In the genomic region with DNA sequence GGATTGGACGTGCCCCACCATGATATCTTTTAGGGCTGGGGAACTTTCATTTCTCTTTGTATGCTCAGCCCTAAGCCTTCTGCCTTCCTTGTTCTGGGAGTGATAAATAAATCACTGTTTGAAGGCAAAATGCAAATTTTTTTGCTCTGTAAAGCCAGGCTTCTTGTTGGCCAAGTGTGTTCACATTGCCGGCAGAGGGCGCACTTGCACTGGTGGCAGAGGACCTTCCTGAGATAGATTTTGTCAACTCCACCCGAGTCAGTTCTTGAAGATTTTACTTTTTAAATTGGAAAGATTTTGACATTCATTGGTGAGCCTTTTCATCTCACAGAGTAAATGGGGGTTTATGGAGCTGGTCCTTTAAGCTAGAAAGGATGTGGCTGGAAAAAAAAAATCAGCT, we compare ENCODE assay signal across 8 mouse cellular contexts. TPM values are rescaled to one million over a fixed set of nuclear protein-coding genes. Genes with fewer than 3 reads are reported as not detected.
DNase-seq lines count a peak whose midpoint lies in the region; ATAC-seq and TF ChIP-seq lines count a peak whose summit lies in the region.

No protein-coding gene starts in this region.

- no peaks in the 10 kb centered on the region for H3K36me3 ChIP-seq in CH12.LX (replicated peaks in 1 of 2; ENCODE audit: control insufficient read depth in 1 of 2, insufficient read depth in 1 of 2, low read length in 1 of 2)
- H3K36me3 ChIP-seq in heart, embryonic 11.5 days (ENCODE audit: control insufficient read depth, insufficient read depth, low read length) = no peaks in the 10 kb centered on the region

- no peaks in the 10 kb centered on the region for H3K79me2 ChIP-seq in CH12.LX (replicated peaks; ENCODE audit: control insufficient read depth, extremely low read depth, insufficient read depth, poor library complexity, severe bottlenecking)

- H3K4me2 ChIP-seq in CH12.LX (ENCODE audit: insufficient read depth, low read depth, poor library complexity, severe bottlenecking) = peak overlapping the region; percentile 78
- peak overlapping the region; percentile 35 for H3K4me2 ChIP-seq in heart, embryonic 11.5 days

- in situ Hi-C loops in CH12.LX (cut with MboI; ENCODE audit: low pct_ligation_motif_present, low pct_unique_long_range_greater_than_20kb, low sequenced_read_pairs) = loop anchor here (25.0 kb wide), 3 partner anchors 466 to 891 kb away; a partner anchor contains a TSS

- TF ChIP-seq RAD21 in CH12.LX (IDR thresholded peaks at IDR 0.05; ENCODE audit: low read depth, low read length) = peak; percentile 91

- no peaks in the 10 kb centered on the region for H3K9me3 ChIP-seq in CH12.LX (replicated peaks; ENCODE audit: low read length)
- no peaks in the 10 kb centered on the region for H3K9me3 ChIP-seq in heart, embryonic 11.5 days (replicated peaks; ENCODE audit: control insufficient read depth, low read length)

- H3K4me1 ChIP-seq in CH12.LX (ENCODE audit: control insufficient read depth in 1 of 2, insufficient read depth in 2 of 2) = 0 out of 4 replicates have a peak, but pooled peaks cover 0 to 2% of the 10 kb centered on the region in 2 experiments
- H3K4me1 ChIP-seq in heart, embryonic 11.5 days (ENCODE audit: control insufficient read depth, insufficient read depth, low read length) = no peaks in the 10 kb centered on the region

- peak; percentile 89 to 91 for TF ChIP-seq CTCF in CH12.LX (conservative IDR thresholded peaks at IDR 0.05 in 1 of 2, IDR thresholded peaks at IDR 0.05 in 1 of 2; ENCODE audit: low read depth in 2 of 2, low read length in 2 of 2)
- peak; percentile 98 for TF ChIP-seq CTCF in layer of hippocampus, adult 2 months (conservative IDR thresholded peaks at IDR 0.05)

- WGBS in heart, embryonic 11.5 days (ENCODE audit: insufficient replicate concordance) = 11% methylated on average over 4 of the region's 4 CpGs

- H3K9ac ChIP-seq in CH12.LX (ENCODE audit: insufficient read depth, low read depth) = 0 out of 2 replicates have a peak overlapping the region, but pooled peaks have one; percentile 11
- H3K9ac ChIP-seq in heart, embryonic 11.5 days (ENCODE audit: low read depth, low read length) = no peak overlapping the region

- no peak for ATAC-seq in heart, embryonic 11.5 days (replicated peaks; ENCODE audit: insufficient number of reproducible peaks, low FRiP score, low TSS enrichment)

- DNase-seq in CH12.LX (ENCODE audit: extremely low read depth) = peak; percentile 86
- peak; percentile 84 to 94 for DNase-seq in adrenal gland, adult (ENCODE audit: inconsistent age in 2 of 2, low spot score in 1 of 2)
- DNase-seq in embryo, embryonic 11 days = peak; percentile 89
- peak; percentile 83 to 91 for DNase-seq in layer of hippocampus, adult 2 months (ENCODE audit: low spot score in 2 of 2)
- peak; percentile 93 for DNase-seq in lung, postnatal 14 days
- peak; percentile 79 for DNase-seq in right cerebral cortex, postnatal 25 days
- peak; percentile 77 to 85 for DNase-seq in urinary bladder, postnatal 36 days (ENCODE audit: low spot score in 2 of 2)

- no peak for TF ChIP-seq EP300 in CH12.LX (IDR thresholded peaks at IDR 0.05; ENCODE audit: low read length)

- TF ChIP-seq POLR2A in CH12.LX (IDR thresholded peaks at IDR 0.05; ENCODE audit: low read depth, low read length) = no peak

- dilution Hi-C loops in CH12.LX (cut with MboI; ENCODE audit: extremely low pct_ligation_motif_present, extremely low pct_unique_long_range_greater_than_20kb, low sequenced_read_pairs) = no loop called here

- H3K27me3 ChIP-seq in CH12.LX (replicated peaks) = no peaks in the 10 kb centered on the region
- H3K27me3 ChIP-seq in heart, embryonic 11.5 days (ENCODE audit: control insufficient read depth, insufficient read depth, low read length) = no peaks in the 10 kb centered on the region

- no peak overlapping the region for H3K27ac ChIP-seq in CH12.LX (ENCODE audit: insufficient read depth, low read depth)
- H3K27ac ChIP-seq in heart, embryonic 11.5 days (ENCODE audit: low read depth, low read length) = no peak overlapping the region
- no peak overlapping the region for H3K27ac ChIP-seq in layer of hippocampus, adult 2 months

- no peak overlapping the region for H3K4me3 ChIP-seq in CH12.LX (replicated peaks in 1 of 3; ENCODE audit: low read depth in 2 of 3, low read length in 2 of 3, poor library complexity in 1 of 3)
- H3K4me3 ChIP-seq in heart, embryonic 11.5 days (ENCODE audit: low read depth, low read length) = no peak overlapping the region
- H3K4me3 ChIP-seq in layer of hippocampus, adult 2 months = no peak overlapping the region; the same call in 1 of the 2 replicates

TF ChIP-seq in CH12.LX, 34 proteins besides CTCF, POLR2A, EP300 and RAD21:
- no peak for TF ChIP-seq IRF4 (IDR thresholded peaks at IDR 0.05; ENCODE audit: low read depth, low read length)
- TF ChIP-seq GABPA (IDR thresholded peaks at IDR 0.05; ENCODE audit: insufficient replicate concordance, low read depth, low read length) = no peak
- no peak for TF ChIP-seq NELFE (IDR thresholded peaks at IDR 0.05; ENCODE audit: low read depth, low read length)
- TF ChIP-seq SMC3 (IDR thresholded peaks at IDR 0.05; ENCODE audit: low read depth, low read length) = peak; percentile 88
- TF ChIP-seq TBP (conservative IDR thresholded peaks at IDR 0.05; ENCODE audit: low read depth, low read length) = no peak
- peak; percentile 35 for TF ChIP-seq ZC3H11A (IDR thresholded peaks at IDR 0.05; ENCODE audit: low read depth, low read length)
- TF ChIP-seq NRF1 (IDR thresholded peaks at IDR 0.05; ENCODE audit: low read depth, low read length) = no peak
- TF ChIP-seq HCFC1 (IDR thresholded peaks at IDR 0.05; ENCODE audit: low read depth, low read length) = no peak
- no peak for TF ChIP-seq MXI1 (IDR thresholded peaks at IDR 0.05; ENCODE audit: low read depth, low read length)
- no peak for TF ChIP-seq KAT2A (IDR thresholded peaks at IDR 0.05; ENCODE audit: insufficient replicate concordance, low read length)
- TF ChIP-seq MEF2A (IDR thresholded peaks at IDR 0.05; ENCODE audit: borderline replicate concordance, low read depth, low read length) = no peak
- TF ChIP-seq TCF12 (IDR thresholded peaks at IDR 0.05; ENCODE audit: low read depth, low read length) = no peak

RNA-seq across cellular contexts. Expression of a gene that starts 14.7 kb away (rescaled TPM):
- total RNA-seq in CH12.LX (2012; rRNA removed) = 10.6 and 11.1 TPM in 2 replicates
- 23.1 and 24.2 TPM in 2 replicates for total RNA-seq in CH12.LX (2014; rRNA removed)
- 14.0 and 15.3 TPM in 2 replicates for polyA plus RNA-seq in CH12.LX (2012; ENCODE audit: insufficient read length, low read depth)
- 24.9 and 29.4 TPM in 2 replicates for polyA plus RNA-seq in heart, embryonic 11.5 days (2014; fragmentation: Nextera tagmentation; extraction: Ambion mirVana)
- total RNA-seq in layer of hippocampus, adult 2 months (2021) = 10 to 100 TPM; 46.1 to 46.8 TPM

RNA-seq across cellular contexts. Expression of a gene that starts 26.7 kb away (rescaled TPM):
- total RNA-seq in CH12.LX (2012; rRNA removed) (3.2 and 3.9 TPM in 2 replicates), CH12.LX (2014; rRNA removed) (7.9 and 11.3 TPM in 2 replicates)
- 5.7 and 7.5 TPM in 2 replicates for polyA plus RNA-seq in CH12.LX (2012; ENCODE audit: insufficient read length, low read depth)
- polyA plus RNA-seq in heart, embryonic 11.5 days (2014; fragmentation: Nextera tagmentation; extraction: Ambion mirVana) = 14.3 and 16.1 TPM in 2 replicates
- total RNA-seq in layer of hippocampus, adult 2 months (2021) = 10 to 100 TPM; 11.4 to 12.4 TPM

RNA-seq across cellular contexts. Expression of a gene that starts 35.9 kb away (rescaled TPM):
- total RNA-seq in CH12.LX (2012; rRNA removed) (not detected in 2 replicates), CH12.LX (2014; rRNA removed) (0.12 and 0.26 TPM in 2 replicates)
- 0.13 TPM in 1 of 2 replicates, not detected in the other for polyA plus RNA-seq in CH12.LX (2012; ENCODE audit: insufficient read length, low read depth)
- 0.44 and 0.64 TPM in 2 replicates for polyA plus RNA-seq in heart, embryonic 11.5 days (2014; fragmentation: Nextera tagmentation; extraction: Ambion mirVana)
- total RNA-seq in layer of hippocampus, adult 2 months (2021) = 1 to 10 TPM; 1.0 to 1.1 TPM
